Mouse (Mus musculus) left cerebral cortex, adult 2 months (tissue): Measurements from ENCODE around the gene Astn2. TPM values are rescaled to one million over a fixed set of nuclear protein-coding genes. Genes with fewer than 3 reads are reported as not detected.

Experiments
- DNase-seq, 2 experiments: peaks; one replicate each; pipeline ENCODE4 v3.0.0; 2021 to 2022; ENCODE audit warnings: low spot score in 2 of 2, mixed read lengths in 1 of 2; ENCODE audit errors: extremely low spot score in 1 of 2
- H3K27ac ChIP-seq: fragments of 200-600 bp; 2 replicates; pipeline ENCODE4 v1.8.1; 2022
- H3K4me3 ChIP-seq: fragments of 200-600 bp; 2 replicates; pipeline ENCODE4 v1.8.1; 2022
- CTCF ChIP-seq: fragments of 200-600 bp; IDR thresholded peaks from 2 replicates; pipeline ENCODE4 v1.8.1; 2022; ENCODE audit warnings: antibody characterized with exemption, mild to moderate bottlenecking, moderate library complexity
- intact Hi-C: fragments of 180-260 bp; cut with DNase I; formaldehyde crosslinking; loops from one replicate; pipeline ENCODE4 v1.15.1; 2025
- total RNA-seq, 2 experiments: library from RNA; stranded (reverse); gene quantifications; 2 replicates each; pipeline ENCODE4 v1.2.3; 2021

Astn2 gene
- total RNA-seq, 2 experiments from 2014 or later = 38.3 to 40.3 TPM

- intact Hi-C loops = no loop called here
- TF ChIP-seq CTCF = no peak
- H3K27ac ChIP-seq = no peak overlapping the region
- H3K4me3 ChIP-seq = no peak overlapping the region
- no peak for DNase-seq
Observed at GRCm38 (mm10) chr4:66126181-66126580, 278.2 kb downstream of the Astn2 start.

- DNase-seq = no peak
- TF ChIP-seq CTCF = no peak
- no peak overlapping the region for H3K27ac ChIP-seq
- intact Hi-C loops = no loop called here
- H3K4me3 ChIP-seq = no peak overlapping the region
Observed at GRCm38 (mm10) chr4:66122766-66123358, 281.5 kb downstream of the Astn2 start.

DNA sequence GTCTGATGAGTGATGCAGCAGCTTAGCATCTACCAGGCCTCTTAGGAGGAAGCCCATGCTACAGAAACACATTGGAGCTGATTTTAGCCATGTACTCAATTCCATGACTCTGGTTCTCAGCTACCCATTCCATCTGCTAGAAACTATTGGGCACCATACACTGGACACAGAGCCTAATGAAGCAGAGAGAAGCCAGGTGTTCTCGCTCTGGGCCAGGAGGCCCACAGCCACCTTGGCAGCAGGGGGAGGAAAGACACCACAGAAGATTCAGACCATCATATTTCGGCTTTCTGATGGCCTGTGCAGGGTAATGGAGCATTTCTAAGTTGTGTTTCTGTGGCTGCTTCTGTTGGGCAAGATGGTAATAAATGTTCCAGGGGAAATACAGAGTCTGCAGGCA, 290.2 kb downstream of the Astn2 start:
- Histone ChIP-seq H3K4me3 (no peak overlapping the region), H3K27ac (no peak overlapping the region)
- no peak for TF ChIP-seq CTCF
- DNase-seq = no peak
- intact Hi-C loops = no loop called here

GRCm38 (mm10) chr4:66102037-66102436, 302.4 kb downstream of the Astn2 start:
- no peak for DNase-seq
- Histone ChIP-seq H3K27ac (no peak overlapping the region), H3K4me3 (no peak overlapping the region)
- intact Hi-C loops = no loop called here
- no peak for TF ChIP-seq CTCF

DNA sequence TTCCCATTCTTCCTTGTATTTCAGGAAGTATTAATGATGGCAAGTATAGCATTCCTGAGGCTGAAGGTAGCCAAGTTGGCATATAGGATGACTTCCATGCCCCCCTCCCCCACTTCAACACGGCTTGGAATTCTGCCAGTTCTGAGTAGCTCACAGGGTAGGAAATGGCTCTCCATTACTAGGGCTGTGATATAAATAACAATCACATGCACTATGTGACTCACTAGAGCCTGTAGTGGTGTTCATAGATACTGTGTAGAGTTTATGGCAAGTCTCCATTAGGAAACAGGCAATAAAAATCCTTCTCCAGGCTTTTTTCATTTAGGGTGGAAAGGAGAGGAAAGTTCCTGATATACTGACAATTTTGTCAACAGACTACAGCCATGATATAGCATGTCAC, 306.8 kb downstream of the Astn2 start:
- TF ChIP-seq CTCF = no peak
- no peak overlapping the region for H3K27ac ChIP-seq
- no peak for DNase-seq
- H3K4me3 ChIP-seq = no peak overlapping the region
- intact Hi-C loops = no loop called here

DNA sequence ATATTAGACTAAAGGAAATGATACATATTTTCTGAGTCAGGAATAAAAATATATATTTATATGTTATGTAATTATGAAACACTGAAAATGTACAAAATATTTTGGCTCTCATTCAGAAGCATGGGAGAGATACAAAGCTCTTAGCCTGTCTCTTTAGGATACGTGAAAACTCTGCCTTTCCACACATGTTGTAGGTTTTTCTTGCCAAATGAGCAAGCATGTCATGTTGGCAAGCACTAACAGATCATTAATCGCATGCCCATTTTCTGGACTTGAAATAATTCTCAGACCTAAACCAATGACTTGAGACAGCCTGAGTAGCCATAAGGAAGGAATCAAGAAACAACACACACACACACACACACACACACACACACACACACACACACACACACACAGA, 308.3 kb downstream of the Astn2 start:
- TF ChIP-seq CTCF = no peak
- intact Hi-C loops = no loop called here
- H3K27ac ChIP-seq = no peak overlapping the region
- no peak overlapping the region for H3K4me3 ChIP-seq
- DNase-seq = no peak

DNA sequence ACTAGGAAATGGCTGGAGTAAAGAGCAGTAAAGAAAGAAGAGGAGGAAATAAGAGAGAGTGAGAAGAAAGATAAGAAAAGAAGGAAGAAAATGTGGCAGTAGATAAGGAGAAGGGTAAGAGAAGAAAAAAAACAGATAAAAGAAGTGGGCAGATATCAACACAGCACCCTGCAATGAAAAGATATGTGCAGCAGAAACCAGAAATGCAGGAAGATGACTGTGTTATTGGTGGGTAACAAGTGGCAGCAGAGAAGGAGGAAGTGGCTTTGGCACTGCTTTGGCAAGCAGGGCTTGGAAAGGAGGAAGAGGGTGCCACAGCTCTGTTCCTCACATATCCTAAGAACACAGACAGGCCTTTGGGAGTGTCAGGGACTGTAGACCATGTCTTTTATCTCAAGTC, 347.2 kb downstream of the Astn2 start:
- Histone ChIP-seq H3K4me3 (no peak overlapping the region), H3K27ac (no peak overlapping the region)
- intact Hi-C loops = no loop called here
- no peak for TF ChIP-seq CTCF
- DNase-seq = no peak

- DNase-seq = no peak
- Histone ChIP-seq H3K27ac (no peak overlapping the region), H3K4me3 (no peak overlapping the region)
- intact Hi-C loops = no loop called here
- TF ChIP-seq CTCF = no peak
Observed at GRCm38 (mm10) chr4:66055690-66056089, 348.7 kb downstream of the Astn2 start.

- TF ChIP-seq CTCF = no peak
- DNase-seq = no peak
- intact Hi-C loops = no loop called here
- Histone ChIP-seq H3K4me3 (no peak overlapping the region), H3K27ac (no peak overlapping the region)
Observed at GRCm38 (mm10) chr4:66043014-66043672, 361.3 kb downstream of the Astn2 start.

- Histone ChIP-seq H3K4me3 (no peak overlapping the region), H3K27ac (no peak overlapping the region)
- TF ChIP-seq CTCF = peak; percentile 50
- DNase-seq = no peak
- intact Hi-C loops = no loop called here
Observed at GRCm38 (mm10) chr4:66033826-66034225, 370.6 kb downstream of the Astn2 start.

DNA sequence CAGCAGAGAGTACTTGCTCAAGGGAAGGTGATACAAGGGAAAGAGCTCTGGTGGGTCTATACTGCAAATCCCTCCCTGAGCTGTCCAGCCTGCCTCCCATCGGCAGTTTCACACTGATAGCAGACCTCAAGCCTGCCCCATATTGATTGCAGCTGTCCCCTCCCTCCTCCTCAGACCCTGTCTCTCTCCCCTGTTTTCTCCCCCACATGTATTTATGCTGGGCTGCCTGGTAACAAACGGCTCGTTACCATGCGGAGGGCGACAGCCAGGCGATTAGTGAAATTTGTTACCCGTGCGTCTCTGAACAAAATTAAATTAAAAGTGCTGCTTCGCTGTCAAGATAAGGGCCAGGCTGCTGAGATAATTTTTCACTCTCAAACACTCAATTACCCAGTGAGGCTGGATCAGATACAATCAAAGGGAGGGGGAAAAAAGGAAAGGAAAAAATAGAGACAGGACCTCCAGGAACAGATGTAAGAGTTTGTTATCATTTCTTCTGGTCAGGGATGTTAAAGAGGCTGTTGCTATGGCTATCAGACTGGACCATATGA, 373.0 kb downstream of the Astn2 start:
- no peak for TF ChIP-seq CTCF
- no peak overlapping the region for H3K4me3 ChIP-seq
- no peak for DNase-seq
- H3K27ac ChIP-seq = no peak overlapping the region
- intact Hi-C loops = no loop called here

DNA sequence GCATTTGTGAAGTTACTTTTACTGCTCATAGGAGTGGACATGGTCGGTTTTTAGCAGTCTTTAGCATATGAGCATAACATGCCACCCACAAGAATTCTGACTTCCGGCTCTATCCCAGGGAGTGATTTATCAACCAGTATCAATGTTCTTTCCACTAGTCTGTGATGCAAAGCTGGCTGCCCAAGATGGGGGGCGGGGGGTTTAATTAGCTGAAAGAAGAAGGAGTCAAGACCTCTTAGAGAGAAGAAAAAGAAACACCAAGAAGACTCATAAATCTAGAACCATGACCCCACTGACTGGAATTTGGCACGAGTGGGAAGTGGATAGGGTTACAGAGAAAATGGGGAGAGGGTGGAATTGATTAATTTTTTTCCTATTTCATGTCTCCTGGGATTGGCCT, 374.5 kb downstream of the Astn2 start:
- TF ChIP-seq CTCF = no peak
- H3K27ac ChIP-seq = no peak overlapping the region
- intact Hi-C loops = no loop called here

GRCm38 (mm10) chr4:66027866-66028265, 376.5 kb downstream of the Astn2 start:
- intact Hi-C loops = no loop called here
- Histone ChIP-seq H3K27ac (no peak overlapping the region), H3K4me3 (no peak overlapping the region)
- no peak for DNase-seq
- no peak for TF ChIP-seq CTCF

More for the DNA sequence above, 374.5 kb downstream of the Astn2 start:
- no peak overlapping the region for H3K4me3 ChIP-seq
- no peak for DNase-seq
